Mouse (Mus musculus): ENCODE measurements around the gene Lurap1l.

DNA sequence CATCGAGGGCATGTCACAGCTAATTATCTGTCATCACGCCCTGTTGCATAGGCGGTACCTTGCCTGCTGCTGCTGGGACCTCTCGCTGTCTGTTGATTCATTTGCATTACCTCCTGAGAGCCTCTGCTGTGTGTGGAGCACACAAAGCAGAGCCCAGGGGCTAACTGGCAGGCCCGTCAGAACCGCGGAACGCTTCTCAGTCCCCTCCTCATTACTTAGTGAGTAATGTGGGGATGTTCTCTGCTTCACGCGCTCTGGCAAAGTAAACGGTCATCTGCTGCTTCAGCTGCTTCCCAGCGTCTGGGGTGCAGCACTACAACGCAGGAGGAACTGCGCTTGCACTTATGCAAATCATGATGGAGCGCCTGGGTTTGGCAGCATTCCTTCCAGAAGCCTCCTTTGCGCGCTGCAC, 45.9 kb upstream of the Lurap1l start:
- no peak for TF ChIP-seq CTCF (IDR thresholded peaks at IDR 0.05; ENCODE audit: control insufficient read depth, insufficient read depth, insufficient replicate concordance, low read depth, low read length)
- no peak for TF ChIP-seq POLR2A (IDR thresholded peaks at IDR 0.05; ENCODE audit: control insufficient read depth, low read depth, low read length)
